Mouse (Mus musculus) embryonic facial prominence, embryonic 10.5 days (tissue): ENCODE results near the gene Eps8. TPM values are rescaled to one million over a fixed set of nuclear protein-coding genes. Genes with fewer than 3 reads are reported as not detected.
A peak's percentile ranks its signal among the peaks of the same experiment; 100 is the strongest.

ENCODE experiments used
- DNase-seq: peaks from one replicate; pipeline ENCODE4 v3.0.0-alpha.2; 2017; ENCODE audit warnings: low spot score
- H3K27ac ChIP-seq: fragments of 300-500 bp; sonication (generic); replicated peaks from 2 replicates; pipeline ENCODE4 v1.5.1; 2016; ENCODE audit warnings: mild to moderate bottlenecking
- H3K27me3 ChIP-seq: fragments of 300-500 bp; sonication (generic); replicated peaks from 2 replicates; pipeline ENCODE4 v1.6.1; 2016; ENCODE audit warnings: low read depth, mild to moderate bottlenecking; ENCODE audit not compliant: poor library complexity, severe bottlenecking
- H3K36me3 ChIP-seq: fragments of 300-500 bp; sonication (generic); replicated peaks from 2 replicates; pipeline ENCODE4 v1.6.1; 2016; ENCODE audit warnings: mild to moderate bottlenecking, moderate library complexity
- H3K4me1 ChIP-seq: fragments of 300-500 bp; sonication (generic); 2 replicates; pipeline ENCODE4 v1.6.1; 2016
- H3K4me3 ChIP-seq: fragments of 300-500 bp; sonication (generic); 2 replicates; pipeline ENCODE4 v1.5.1; 2016; ENCODE audit warnings: mild to moderate bottlenecking, moderate library complexity
- H3K9me3 ChIP-seq: fragments of 300-500 bp; sonication (generic); 2 replicates; pipeline ENCODE4 v1.6.1; 2016; ENCODE audit warnings: mild to moderate bottlenecking
- WGBS: fragments of 180-500 bp; shearing (Covaris S2); methylation state at CpG from one replicate; pipeline ENCODE4 v1.1.7; 2016; 5-methylcytosine and 5-hydroxymethylcytosine counted together
- polyA plus RNA-seq: library from polyadenylated mRNA; unstranded; fragments of >200 nt; fragmentation: Nextera tagmentation; extraction: Ambion mirVana; gene quantifications from 2 replicates; pipeline ENCODE4 v1.2.1, GENCODE M21; 2016

Gene Eps8
- polyA plus RNA-seq, 1 experiment from 2014 or later = 8.2 TPM

DNA sequence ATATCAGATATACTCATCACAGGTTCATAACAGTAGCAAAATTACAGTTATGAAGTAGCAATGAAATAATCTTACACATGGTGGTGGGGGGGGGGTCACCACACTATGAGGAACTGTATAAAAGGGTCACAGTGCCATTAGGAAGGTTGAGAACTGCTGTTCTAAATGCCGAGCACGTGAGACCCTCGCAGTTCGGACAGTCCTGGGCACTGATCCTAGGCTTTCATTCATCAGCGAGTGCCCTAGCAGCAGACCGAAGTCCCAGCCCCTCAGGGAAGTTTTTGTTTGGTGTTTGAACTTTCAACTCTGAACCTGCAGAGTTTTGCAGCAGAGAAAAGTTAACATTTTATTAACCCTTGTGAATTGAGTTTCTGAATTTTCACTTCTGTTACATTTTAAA lies 2.5 kb upstream of the Eps8 start:
- WGBS = 60% methylated on average over 6 of the region's 6 CpGs
- H3K27ac ChIP-seq = no peak overlapping the region
- DNase-seq = no peak
- H3K36me3 ChIP-seq = no peaks in the 10 kb centered on the region
- no peaks in the 10 kb centered on the region for H3K4me1 ChIP-seq
- H3K4me3 ChIP-seq = no peak overlapping the region
- H3K9me3 ChIP-seq = no peaks in the 10 kb centered on the region
- no peaks in the 10 kb centered on the region for H3K27me3 ChIP-seq

DNA sequence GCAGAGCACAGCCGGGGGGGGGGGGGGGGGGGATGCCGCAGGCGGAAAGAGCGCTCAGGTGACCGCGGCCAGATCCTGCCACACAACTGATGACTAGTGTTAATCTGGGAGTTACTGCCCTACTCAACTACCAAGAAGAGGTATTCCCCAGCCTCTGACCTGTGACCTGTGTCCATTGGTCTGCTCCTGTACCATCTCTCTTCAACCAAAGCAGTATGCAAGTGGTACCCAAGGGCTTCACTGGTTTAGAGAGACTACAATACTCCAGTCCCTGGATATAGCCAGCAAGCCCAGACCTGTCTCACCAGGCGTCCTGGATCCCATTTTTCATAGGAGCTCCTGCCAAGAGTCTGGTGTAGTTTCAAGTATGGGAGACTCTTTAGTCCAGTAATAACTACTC lies 5.1 kb downstream of the Eps8 start:
- Histone ChIP-seq H3K4me3 (peak overlapping the region; percentile 80), H3K27ac (peak overlapping the region; percentile 84; the same call in 1 of the 2 replicates), H3K27me3 (peaks cover 38% of the 10 kb centered on the region), H3K36me3 (no peaks in the 10 kb centered on the region), H3K4me1 (peaks cover 15% of the 10 kb centered on the region), H3K9me3 (peaks cover 4% of the 10 kb centered on the region; the same call in 1 of the 2 replicates)
- WGBS = 29% methylated on average over 6 of the region's 7 CpGs
- DNase-seq = no peak

DNA sequence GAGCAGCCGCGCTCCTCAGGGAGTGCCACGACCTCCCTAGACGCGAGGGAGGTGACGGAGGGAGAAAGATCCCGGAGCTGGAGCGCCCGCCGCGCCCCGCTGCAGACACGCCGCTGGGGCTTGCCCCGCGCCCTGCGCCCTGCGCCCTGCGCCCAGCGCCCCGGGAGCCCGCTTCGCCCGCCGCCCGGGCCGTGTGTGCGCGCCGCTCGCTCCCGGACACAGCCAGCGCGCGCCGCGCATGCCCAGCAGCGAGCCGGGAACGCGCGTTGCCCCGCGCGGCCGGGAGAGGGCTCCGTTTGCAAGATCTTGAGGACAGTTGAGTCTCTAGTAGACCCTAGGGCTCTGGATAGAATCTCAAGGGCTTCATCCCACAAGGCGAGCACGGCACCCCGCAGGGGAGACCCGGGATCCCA lies 5.6 kb downstream of the Eps8 start:
- H3K27me3 ChIP-seq = peaks cover 38% of the 10 kb centered on the region
- under 1% methylated on average over 51 of the region's 51 CpGs for WGBS
- no peaks in the 10 kb centered on the region for H3K36me3 ChIP-seq
- peak overlapping the region; percentile 80 for H3K4me3 ChIP-seq
- peak; percentile 85 for DNase-seq
- H3K27ac ChIP-seq = peak overlapping the region; percentile 84
- peaks cover 4% of the 10 kb centered on the region; the same call in 1 of the 2 replicates for H3K9me3 ChIP-seq
- H3K4me1 ChIP-seq = peaks cover 15% of the 10 kb centered on the region

DNA sequence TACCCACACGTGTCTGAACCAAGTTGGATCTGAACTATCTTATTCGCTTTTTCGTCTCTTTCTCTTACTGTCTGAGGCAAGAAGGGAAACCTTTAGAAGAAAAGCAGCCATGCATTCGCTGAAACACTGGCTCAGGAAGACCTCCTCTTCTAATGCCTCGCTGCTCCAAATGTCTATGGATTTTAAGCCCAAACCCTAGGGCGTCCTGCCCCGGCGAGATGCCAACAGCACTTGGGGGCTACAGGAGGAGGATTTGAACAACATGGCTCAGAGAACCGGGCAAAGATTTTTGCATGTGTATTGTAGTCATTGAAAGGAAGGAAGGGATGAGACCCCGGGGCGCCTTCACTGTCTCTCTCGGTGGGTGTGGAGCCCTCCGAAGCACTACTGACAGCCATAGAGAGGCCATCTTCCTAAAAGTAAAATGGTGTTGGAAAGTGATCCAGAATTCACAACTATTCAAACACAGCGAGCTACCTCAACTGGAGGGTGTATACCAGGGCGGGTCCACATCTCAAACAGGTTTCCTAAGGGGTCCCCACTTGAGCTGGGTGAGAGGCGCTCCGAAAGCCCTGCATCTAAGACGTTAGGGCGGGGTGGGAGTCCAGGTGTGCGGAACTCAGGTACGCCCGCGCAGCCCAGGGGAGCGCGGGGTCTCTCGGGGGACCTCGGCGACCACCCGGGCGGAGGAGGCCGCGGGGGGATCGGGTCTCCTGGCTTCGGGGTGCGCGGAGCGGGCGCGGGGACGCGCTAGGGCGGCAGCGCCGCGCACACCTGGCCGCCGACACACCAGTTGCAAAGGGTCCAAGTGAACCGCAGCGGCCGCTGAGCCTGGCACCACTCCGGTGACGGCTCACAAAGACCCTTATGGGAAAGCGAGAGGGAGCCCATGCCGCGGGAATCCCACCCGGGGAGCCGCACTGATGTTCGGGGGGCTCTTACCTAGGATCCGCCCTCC lies 6.3 kb downstream of the Eps8 start:
- peak overlapping the region; percentile 84 for H3K27ac ChIP-seq
- H3K4me3 ChIP-seq = peak overlapping the region; percentile 80
- peaks cover 38% of the 10 kb centered on the region for H3K27me3 ChIP-seq
- under 1% methylated on average over 59 of the region's 59 CpGs for WGBS
- H3K4me1 ChIP-seq = peaks cover 15% of the 10 kb centered on the region
- peak; percentile 29 for DNase-seq
- no peaks in the 10 kb centered on the region for H3K36me3 ChIP-seq
- H3K9me3 ChIP-seq = peaks cover 4% of the 10 kb centered on the region; the same call in 1 of the 2 replicates

DNA sequence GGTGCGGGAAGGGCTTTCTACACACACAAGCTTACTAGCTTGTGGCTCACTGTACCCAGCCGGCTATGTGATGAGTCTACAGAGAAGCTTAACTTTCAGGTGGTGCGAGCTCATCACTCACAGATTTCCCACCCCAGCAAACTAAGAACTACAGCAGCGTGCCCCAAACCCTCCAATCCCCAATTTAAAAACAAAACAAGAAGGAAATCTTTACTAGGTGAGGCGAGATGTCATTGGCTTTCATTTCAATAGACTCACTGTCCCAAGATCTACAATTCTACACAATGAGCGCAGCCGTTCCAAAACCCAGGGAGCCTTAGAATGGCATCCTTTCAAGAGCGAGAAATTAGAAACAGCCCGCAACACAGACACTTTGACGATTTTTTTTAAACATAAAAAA lies 7.0 kb downstream of the Eps8 start:
- peaks cover 15% of the 10 kb centered on the region for H3K4me1 ChIP-seq
- peaks cover 4% of the 10 kb centered on the region; the same call in 1 of the 2 replicates for H3K9me3 ChIP-seq

DNA sequence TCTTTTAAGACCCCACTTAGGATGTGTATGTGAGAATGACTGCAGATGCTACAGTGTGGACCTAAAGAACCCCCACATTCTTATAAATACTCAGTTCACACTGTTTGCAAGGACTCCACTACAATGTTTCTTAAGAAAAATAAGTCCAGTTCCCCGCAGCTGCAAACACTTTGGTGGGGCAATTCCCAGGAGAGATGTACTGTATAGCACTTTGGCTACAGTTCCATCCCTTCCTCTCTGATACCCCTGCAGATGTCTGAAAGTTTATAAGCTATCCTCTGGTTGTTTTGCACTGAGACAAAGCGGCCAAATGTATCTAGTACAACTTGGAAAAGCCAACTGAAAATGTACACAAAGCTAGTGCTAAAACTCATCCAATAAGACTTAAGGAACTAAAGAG lies 8.0 kb downstream of the Eps8 start:
- no peak for DNase-seq
- Histone ChIP-seq H3K4me3 (no peak overlapping the region), H3K27ac (no peak overlapping the region), H3K36me3 (no peaks in the 10 kb centered on the region), H3K27me3 (peaks cover 38% of the 10 kb centered on the region), H3K9me3 (no peaks in the 10 kb centered on the region; the same call in 1 of the 2 replicates), H3K4me1 (peaks cover 15% of the 10 kb centered on the region)
- WGBS = 74% methylated on average over 2 of the region's 2 CpGs

More for the DNA sequence above, 7.0 kb downstream of the Eps8 start:
- WGBS = 13% methylated on average over 10 of the region's 10 CpGs
- H3K27ac ChIP-seq = no peak overlapping the region
- no peaks in the 10 kb centered on the region for H3K36me3 ChIP-seq
- peaks cover 38% of the 10 kb centered on the region for H3K27me3 ChIP-seq
- no peak for DNase-seq
- H3K4me3 ChIP-seq = peak overlapping the region; percentile 80

DNA sequence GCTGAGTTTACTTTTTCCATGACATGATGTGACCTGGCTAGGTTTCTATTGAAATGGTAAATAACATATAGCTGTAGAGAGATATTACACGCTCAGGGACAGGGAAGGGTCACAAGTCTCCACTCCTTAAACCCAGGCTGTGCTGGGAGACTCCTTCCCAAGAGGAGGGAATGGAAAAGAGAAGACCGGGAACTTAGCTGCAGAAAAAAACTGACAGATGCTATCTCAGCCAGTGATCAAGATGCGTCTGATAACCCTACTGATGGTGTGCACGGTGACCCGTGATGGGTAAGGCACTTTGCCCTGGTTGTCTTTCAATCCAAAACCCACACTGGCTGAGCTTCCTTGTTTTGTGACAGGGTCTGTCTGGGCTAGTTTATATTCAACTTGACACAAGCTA lies 9.8 kb downstream of the Eps8 start:
- Histone ChIP-seq H3K4me1 (peaks cover 15% of the 10 kb centered on the region), H3K27me3 (peaks cover 36% of the 10 kb centered on the region), H3K9me3 (no peaks in the 10 kb centered on the region), H3K4me3 (no peak overlapping the region), H3K27ac (no peak overlapping the region), H3K36me3 (no peaks in the 10 kb centered on the region)
- no peak for DNase-seq
- 88% methylated on average over 5 of the region's 5 CpGs for WGBS

DNA sequence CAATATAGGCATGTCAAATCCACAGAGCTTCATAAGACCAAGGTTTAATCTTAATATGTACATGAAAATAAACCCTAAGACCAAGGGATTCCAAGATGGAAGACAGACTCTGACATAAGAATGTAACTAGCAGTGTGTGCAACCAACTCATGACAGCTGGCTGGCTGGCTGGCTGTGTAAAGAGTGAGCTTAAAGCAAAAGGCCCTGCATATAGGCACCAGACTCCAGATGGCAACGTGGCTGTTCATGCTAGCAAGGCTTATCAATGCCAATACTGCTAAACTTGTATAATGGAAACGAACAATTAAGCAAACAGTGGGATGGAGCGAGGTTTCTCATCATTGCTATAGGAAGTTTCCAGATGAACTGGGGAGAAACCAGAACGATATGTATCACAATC lies 10.9 kb downstream of the Eps8 start:
- H3K4me3 ChIP-seq = no peak overlapping the region
- H3K4me1 ChIP-seq = peaks cover 9% of the 10 kb centered on the region
- H3K36me3 ChIP-seq = no peaks in the 10 kb centered on the region
- 82% methylated on average over 4 of the region's 4 CpGs for WGBS
- H3K27me3 ChIP-seq = peaks cover 30% of the 10 kb centered on the region
- H3K27ac ChIP-seq = no peak overlapping the region
- no peaks in the 10 kb centered on the region for H3K9me3 ChIP-seq
- DNase-seq = no peak

DNA sequence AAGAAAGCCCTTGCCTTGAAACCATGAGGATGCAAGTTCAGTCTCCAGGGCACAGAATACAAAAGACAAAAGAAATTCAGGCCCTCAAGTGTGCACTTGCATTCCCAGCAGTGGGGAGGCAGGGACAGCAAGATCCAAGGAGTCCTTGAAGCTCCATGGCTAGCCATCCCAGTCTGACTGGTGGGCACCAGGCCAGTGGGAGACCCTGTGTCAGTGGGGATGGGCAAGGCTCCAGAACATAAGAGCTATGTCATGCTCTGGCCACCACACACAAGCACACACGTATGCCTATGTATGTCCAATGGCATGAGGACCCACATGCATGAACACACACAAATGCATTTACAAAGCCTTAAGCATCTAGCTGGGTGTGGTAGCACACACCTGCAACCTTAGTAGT lies 13.0 kb downstream of the Eps8 start:
- DNase-seq = no peak
- no peak overlapping the region for H3K4me3 ChIP-seq
- 90% methylated on average over 1 of the region's 1 CpGs for WGBS
- H3K27me3 ChIP-seq = peaks cover 8% of the 10 kb centered on the region
- H3K27ac ChIP-seq = no peak overlapping the region
- no peaks in the 10 kb centered on the region for H3K9me3 ChIP-seq
- H3K4me1 ChIP-seq = no peaks in the 10 kb centered on the region
- no peaks in the 10 kb centered on the region for H3K36me3 ChIP-seq

DNA sequence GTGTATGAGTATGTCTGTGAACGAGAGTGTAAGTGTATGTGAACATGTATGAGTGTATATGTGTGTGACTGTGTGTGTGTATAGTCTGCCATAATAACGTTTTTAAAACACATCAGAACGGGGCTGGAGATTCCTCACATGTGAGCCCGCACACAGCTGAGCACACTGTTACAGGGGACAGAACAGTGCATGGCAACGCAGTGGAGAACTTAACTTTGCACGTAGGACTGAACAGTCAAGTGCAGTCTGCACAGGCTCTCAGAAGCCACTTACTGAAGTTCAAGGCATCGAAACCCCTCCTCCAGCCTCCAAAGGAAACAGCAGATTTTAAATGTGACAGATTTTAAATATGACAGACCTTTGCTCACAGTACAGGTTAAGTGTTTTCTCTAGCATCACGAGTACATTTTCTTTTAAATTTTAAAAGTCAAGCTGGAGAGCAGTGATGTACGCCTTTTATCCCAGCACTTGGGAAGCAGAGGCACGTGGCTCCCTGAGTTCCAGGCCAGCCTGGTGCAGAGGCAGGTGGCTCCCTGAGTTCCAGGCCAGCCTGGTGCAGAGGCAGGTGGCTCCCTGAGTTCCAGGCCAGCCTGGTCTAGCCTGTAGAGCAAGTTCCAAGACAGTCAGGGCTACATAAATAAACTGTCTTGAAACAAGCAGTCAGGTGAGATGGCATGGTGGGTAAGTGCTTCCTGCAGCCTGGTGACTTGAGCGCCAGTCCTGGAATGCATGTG lies 15.7 kb downstream of the Eps8 start:
- Histone ChIP-seq H3K27me3 (no peaks in the 10 kb centered on the region), H3K4me3 (no peak overlapping the region), H3K36me3 (no peaks in the 10 kb centered on the region), H3K9me3 (no peaks in the 10 kb centered on the region), H3K27ac (no peak overlapping the region), H3K4me1 (peaks cover under 1% of the 10 kb centered on the region; the same call in 1 of the 2 replicates)
- no peak for DNase-seq
- WGBS = 90% methylated on average over 11 of the region's 11 CpGs

DNA sequence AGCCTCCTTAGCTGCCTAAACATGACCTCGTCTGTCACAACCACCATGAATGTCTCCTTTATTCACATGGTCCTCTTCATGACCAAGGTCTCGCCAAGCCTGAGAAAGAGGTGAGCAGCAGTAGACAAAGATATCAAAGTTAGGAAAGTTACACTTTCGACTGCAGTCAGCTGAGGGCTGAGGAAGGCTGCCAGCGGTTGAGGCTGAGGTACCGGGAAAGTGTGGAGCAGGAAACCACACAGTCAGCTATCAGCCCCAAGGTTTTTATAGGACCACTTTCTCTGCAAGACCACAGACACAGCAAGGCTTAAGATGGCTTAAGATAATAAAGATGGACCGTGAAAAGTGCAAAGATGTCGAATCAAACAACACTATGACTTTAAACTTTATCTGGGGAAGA lies 17.2 kb downstream of the Eps8 start:
- Histone ChIP-seq H3K4me3 (no peak overlapping the region), H3K4me1 (peaks cover 14% of the 10 kb centered on the region), H3K36me3 (no peaks in the 10 kb centered on the region), H3K27me3 (no peaks in the 10 kb centered on the region), H3K9me3 (no peaks in the 10 kb centered on the region), H3K27ac (no peak overlapping the region)
- 49% methylated on average over 7 of the region's 7 CpGs for WGBS
- no peak for DNase-seq

DNA sequence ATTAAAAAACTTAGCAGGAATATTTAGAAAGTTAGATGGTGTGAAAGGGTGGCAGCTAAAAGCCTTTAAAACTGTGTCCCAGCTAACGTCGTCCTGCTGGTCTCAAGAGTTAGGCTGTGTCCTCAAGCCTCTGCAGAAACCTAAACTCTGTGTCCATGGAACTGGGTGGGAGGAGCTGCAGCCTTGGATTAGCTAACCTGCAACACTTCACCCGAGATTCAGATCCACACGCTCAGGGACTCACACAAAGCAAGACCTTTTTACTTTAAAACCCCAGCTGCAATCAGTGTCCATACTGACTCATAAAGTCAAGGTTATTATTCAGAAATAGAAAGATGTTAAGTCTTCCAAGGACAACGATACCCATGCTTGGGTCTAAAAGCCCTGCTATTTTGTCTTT lies 18.5 kb downstream of the Eps8 start:
- no peaks in the 10 kb centered on the region for H3K27me3 ChIP-seq
- 78% methylated on average over 5 of the region's 5 CpGs for WGBS
- peaks cover 16% of the 10 kb centered on the region for H3K4me1 ChIP-seq
- H3K27ac ChIP-seq = no peak overlapping the region
- no peak for DNase-seq
- H3K4me3 ChIP-seq = no peak overlapping the region
- no peaks in the 10 kb centered on the region for H3K9me3 ChIP-seq
- no peaks in the 10 kb centered on the region for H3K36me3 ChIP-seq
